Mouse (Mus musculus): ENCODE data around the gene B3gnt4. TPM values are rescaled to one million over a fixed set of nuclear protein-coding genes. Genes with fewer than 3 reads are reported as not detected.

B3gnt4 gene
- polyA plus RNA-seq, 1 experiment, result 0.42 TPM

DNA sequence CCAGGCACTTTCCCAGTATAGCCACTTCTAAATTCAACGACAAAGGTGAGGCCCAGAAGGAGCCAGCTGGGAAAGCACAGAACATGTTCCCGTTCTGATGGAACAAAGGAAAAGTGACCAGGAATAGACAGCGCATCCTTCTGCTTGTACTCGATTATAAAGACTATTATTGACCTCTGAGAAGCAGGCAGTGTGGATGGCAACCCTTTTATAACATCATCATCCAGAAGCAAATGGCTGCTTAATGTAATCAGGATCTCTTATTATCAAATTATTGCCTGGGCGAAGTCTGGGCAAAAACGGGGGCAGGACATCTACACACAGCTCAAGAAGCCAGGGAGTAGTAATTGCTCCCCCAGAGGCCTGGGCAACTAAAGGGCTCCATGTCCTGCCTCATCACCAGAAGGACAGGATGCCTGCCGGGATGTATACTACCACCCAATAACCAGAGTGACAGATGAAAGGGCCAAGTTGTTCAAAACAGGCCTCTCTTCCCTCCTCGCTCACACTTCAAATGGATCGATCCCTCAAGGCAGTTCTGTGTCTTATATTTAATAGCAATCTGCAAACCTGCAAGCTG, 15.7 kb downstream of the B3gnt4 start:
- DNase-seq (ENCODE audit: low read depth), result no peak

DNA sequence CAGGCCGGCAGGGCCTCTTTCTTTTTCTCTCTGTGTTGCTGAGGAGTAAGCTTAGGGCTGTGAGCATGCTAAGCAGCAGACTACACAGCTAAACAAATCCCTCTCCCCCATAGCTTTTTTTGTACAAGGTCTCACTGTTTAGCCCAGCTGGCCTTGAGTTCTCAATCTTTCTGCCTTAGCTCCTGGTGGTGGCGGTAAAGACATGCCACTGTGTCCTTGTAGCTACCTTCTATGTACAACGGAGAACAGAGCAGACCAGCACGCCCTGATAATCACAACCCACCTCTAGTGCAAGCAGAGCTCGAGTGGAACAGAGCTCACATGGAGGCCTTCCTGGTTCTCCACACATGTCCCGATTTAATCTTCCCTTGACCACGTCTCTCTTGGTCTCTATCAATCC, 18.4 kb downstream of the B3gnt4 start:
- DNase-seq (ENCODE audit: low read depth), result no peak

DNA sequence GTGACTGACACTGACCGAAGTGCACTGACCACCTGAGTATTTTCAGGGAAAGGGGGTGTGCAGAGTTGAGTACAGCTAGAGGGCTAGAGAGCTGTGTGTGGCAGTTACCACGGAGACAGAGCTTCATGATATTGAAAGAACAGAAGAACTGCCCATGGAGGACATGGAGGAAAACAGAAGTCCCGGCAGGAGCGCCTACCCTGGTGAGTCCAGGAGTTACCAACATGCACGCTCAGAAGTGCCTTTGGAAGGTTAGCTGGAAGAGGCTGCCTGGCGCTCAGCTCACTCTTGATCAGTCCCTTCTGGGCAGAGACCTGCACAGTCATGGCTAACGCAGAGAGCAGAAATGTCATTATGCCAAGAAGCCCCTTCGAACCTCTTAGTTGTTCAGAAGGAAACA, 19.8 kb downstream of the B3gnt4 start:
- DNase-seq (ENCODE audit: low read depth), result no peak

DNA sequence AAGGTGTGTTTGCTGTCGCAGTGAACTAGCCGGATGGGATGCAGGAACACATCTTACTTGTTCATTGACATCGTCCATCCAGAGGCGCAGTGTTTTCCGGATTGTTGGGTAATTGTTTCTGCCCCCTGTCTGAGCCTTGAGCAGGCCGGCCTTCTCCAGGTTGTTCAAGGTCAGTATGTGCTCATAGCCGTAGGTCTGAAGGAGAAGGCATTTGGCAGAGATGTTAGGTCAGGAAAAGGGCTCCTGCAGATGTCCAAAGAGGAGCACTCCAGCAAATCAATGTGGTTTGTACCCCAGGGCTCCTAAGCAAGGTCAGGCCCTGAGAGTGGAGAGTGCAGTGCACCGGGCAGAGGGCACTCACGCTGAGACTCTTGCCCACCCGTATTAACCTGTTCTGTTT, 23.5 kb downstream of the B3gnt4 start:
- no peak for DNase-seq (ENCODE audit: low read depth)

DNA sequence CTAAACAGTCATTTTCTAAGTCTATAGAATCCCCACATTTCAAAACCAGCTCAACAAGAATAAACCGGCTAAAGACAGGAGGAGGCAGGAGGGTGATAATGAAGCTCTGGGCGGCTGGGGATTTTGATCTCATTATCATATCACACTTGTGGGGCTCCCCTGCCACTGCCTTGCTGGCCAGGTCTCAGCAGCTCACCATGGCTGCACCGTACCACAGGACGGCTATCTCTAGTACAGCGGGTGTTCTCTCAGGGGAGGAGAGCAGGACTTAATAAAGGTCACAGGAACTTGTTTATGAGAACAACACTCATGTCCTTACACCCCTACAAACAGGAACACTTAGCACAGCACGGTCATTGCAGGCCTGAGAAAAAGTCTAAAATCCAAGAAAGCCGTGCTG, 45.4 kb downstream of the B3gnt4 start:
- DNase-seq (ENCODE audit: low read depth), result no peak

DNA sequence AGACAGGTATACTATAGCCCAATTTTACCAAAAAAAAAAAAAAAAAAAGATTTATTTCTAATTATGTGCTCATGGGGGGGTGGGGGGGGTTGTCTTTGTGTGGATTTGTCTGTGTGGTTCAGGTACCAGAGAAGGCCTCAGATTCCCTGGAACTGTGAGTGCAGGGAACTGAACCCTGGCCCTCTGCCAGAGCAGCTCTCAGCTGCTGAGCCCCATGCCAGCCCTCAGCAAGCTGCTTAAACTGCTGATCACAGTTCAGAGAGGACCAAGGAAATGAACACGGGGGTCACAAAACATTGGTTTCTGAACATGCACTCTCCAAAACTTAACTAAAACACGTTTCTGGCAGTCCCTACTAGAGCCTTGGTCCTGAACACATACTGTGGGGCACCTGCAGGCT, 46.2 kb downstream of the B3gnt4 start:
- no peak for DNase-seq (ENCODE audit: low read depth)

DNA sequence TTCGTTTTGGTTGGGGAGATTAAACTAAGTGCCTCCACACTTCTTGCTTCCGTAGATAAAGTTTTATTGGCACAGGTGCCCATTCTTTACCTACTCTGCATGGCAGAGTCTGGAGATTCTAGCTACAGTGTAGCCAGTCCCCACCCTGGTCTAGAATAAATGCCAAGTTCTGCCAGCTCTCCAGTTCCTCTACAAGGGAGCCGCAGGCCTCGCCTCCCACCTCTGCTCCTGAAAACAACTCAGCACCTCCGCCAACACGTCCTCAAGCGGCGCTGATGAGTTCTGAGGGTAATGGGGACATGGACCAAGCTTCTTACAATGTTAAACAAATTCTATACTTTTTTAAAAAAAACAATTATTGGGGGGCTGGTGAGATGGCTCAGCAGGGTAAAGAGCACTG, 49.3 kb downstream of the B3gnt4 start:
- DNase-seq (ENCODE audit: low read depth), result no peak

DNA sequence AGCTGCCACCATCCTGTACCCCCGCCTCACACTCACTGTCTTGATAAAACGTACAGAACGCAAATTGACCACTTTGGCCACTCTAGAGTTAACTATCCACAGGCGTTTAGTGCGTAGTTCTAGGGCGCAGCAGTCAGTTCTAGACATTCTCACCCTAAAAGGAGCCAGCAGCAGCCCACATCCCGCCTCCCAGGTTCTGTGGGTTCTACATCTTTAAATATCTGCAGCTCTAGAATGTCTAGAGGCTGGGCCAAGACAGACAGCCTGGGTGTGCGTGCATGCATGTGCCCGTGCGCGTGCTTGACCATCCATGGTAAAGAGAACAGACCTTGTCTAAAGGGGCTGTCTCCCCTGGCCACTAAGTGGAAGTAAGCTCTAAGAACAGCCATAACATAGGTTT, 50.9 kb downstream of the B3gnt4 start:
- DNase-seq (ENCODE audit: low read depth), result no peak

Other genes starting within 250 kb of the B3gnt4 start
- 10.2 and 14.7 TPM in 2 replicates for gene Bcl7a, start 166.6 kb upstream of the B3gnt4 start, polyA plus RNA-seq (2012; rRNA removed)
- gene Mlxip, start 115.7 kb upstream of the B3gnt4 start, polyA plus RNA-seq (2012; rRNA removed), result 33.4 and 37.9 TPM in 2 replicates
- gene Lrrc43, start 21.2 kb upstream of the B3gnt4 start, polyA plus RNA-seq (2012; rRNA removed), result 0.53 and 0.79 TPM in 2 replicates
- gene Il31, start 21.0 kb upstream of the B3gnt4 start, polyA plus RNA-seq (2012; rRNA removed), result not detected in 2 replicates
- gene Diablo, start 13.7 kb downstream of the B3gnt4 start, polyA plus RNA-seq (2012; rRNA removed), result 51.5 and 65.9 TPM in 2 replicates
- 0.53 and 1.4 TPM in 2 replicates for gene Gm49027, start 15.0 kb downstream of the B3gnt4 start, polyA plus RNA-seq (2012; rRNA removed)
- gene Vps33a, start 62.6 kb downstream of the B3gnt4 start, polyA plus RNA-seq (2012; rRNA removed), result 20.7 and 22.1 TPM in 2 replicates
- 20.2 and 23.4 TPM in 2 replicates for gene Clip1, start 174.2 kb downstream of the B3gnt4 start, polyA plus RNA-seq (2012; rRNA removed)
- gene Zcchc8, start 210.6 kb downstream of the B3gnt4 start, polyA plus RNA-seq (2012; rRNA removed), result 17.4 and 19.4 TPM in 2 replicates
- gene Rsrc2, start 239.0 kb downstream of the B3gnt4 start, polyA plus RNA-seq (2012; rRNA removed), result 11.9 and 13.3 TPM in 2 replicates
- gene Kntc1, start 239.3 kb downstream of the B3gnt4 start, polyA plus RNA-seq (2012; rRNA removed), result 0.80 and 1.7 TPM in 2 replicates

Measured in gonadal fat pad, adult 2 months (tissue).